Mouse (Mus musculus): ENCODE measurements around the gene Tmem81. TPM values are rescaled to one million over a fixed set of nuclear protein-coding genes. Genes with fewer than 3 reads are reported as not detected.
"Not testable (repeated sequence)": the region's sequence is repeated elsewhere in the genome, so short reads cannot be mapped to it uniquely, and the experiment has no call there.

Tmem81 gene
- polyA plus RNA-seq (2015; fragmentation: Nextera tagmentation; extraction: Ambion mirVana), result 2.9 and 3.1 TPM in 2 replicates

GRCm38 (mm10) chr1:132506058-132506457 lies at the start of gene Tmem81:
Gene Tmem81, plus strand, starts transcription at chr1:132506230.
- Histone ChIP-seq H3K4me1 (replicated peaks; ENCODE audit: control insufficient read depth, insufficient read depth, low read length) (no peaks in the 10 kb centered on the region), H3K4me2 (replicated peaks; ENCODE audit: low read depth) (no peak within 1 kb of the TSS), H3K4me3 (ENCODE audit: low read depth, low read length) (no peak within 1 kb of the TSS), H3K27ac (ENCODE audit: low read depth, low read length) (no peak within 1 kb of the TSS), H3K27me3 (replicated peaks; ENCODE audit: control insufficient read depth, insufficient read depth, low read length) (no peaks in the 10 kb centered on the region), H3K9me3 (ENCODE audit: control insufficient read depth) (no peaks in the 10 kb centered on the region), H3K36me3 (ENCODE audit: control insufficient read depth, insufficient read depth) (peaks cover 57% of the 10 kb centered on the region), H3K9ac (ENCODE audit: low read depth, low read length) (no peak within 1 kb of the TSS)
- WGBS, result 89% methylated on average over 7 of the region's 7 CpGs
- TF ChIP-seq CTCF (IDR thresholded peaks at IDR 0.05; ENCODE audit: low read depth), result no peak
- ATAC-seq, result no peak

DNA sequence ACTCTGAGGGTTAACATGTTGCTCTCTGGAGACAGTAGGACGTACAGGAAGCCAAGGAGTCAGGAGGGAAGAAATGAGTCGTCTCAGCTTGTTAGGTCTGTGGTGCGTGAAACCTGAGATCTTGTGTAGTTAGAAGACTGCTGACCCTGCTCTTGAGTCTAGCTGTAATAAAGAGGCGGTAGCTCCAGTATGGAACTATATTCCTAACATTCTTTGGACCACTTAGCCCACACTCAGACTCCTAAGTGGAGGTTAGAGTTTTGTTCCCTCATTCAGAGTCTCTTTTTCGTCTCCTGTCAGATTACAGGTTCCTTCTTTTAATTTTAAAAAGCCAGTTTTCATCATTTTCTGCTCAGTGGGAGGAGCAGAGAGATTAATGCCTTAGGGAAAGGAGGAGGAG lies 41.4 kb upstream of the Tmem81 start:
- WGBS, result 83% methylated on average over 5 of the region's 5 CpGs
- no peak for ATAC-seq
- H3K27ac ChIP-seq (ENCODE audit: low read depth, low read length), result no peak overlapping the region
- H3K4me2 ChIP-seq (replicated peaks; ENCODE audit: low read depth), result no peak overlapping the region
- no peak overlapping the region for H3K4me3 ChIP-seq (ENCODE audit: low read depth, low read length)
- H3K9me3 ChIP-seq (ENCODE audit: control insufficient read depth), result no peaks in the 10 kb centered on the region
- no peak for TF ChIP-seq CTCF (IDR thresholded peaks at IDR 0.05; ENCODE audit: low read depth)
- no peaks in the 10 kb centered on the region for H3K4me1 ChIP-seq (replicated peaks; ENCODE audit: control insufficient read depth, insufficient read depth, low read length)
- no peak overlapping the region for H3K9ac ChIP-seq (ENCODE audit: low read depth, low read length)
- H3K27me3 ChIP-seq (replicated peaks; ENCODE audit: control insufficient read depth, insufficient read depth, low read length), result no peaks in the 10 kb centered on the region
- H3K36me3 ChIP-seq (ENCODE audit: control insufficient read depth, insufficient read depth), result peaks cover 38% of the 10 kb centered on the region

DNA sequence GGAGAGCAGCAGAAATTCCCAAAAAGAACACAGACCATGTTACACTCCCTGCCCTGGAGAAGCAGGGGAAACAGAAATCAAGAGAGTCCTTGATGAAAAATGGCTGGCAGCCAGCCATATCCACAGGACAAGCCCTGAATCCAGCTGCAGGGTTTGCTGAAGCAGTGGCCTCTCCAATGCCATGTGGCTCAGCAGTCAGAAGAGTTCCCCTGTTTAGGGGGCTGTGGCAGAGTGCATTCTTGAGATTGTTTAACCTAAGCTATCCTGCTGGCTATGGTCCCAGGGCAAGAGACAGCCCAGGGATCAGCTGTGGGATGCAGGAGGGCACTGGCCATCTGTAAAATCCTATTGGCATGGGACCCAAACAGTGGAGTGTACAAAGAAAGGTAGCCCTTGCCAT lies 37.1 kb upstream of the Tmem81 start:
- no peak overlapping the region for H3K9ac ChIP-seq (ENCODE audit: low read depth, low read length)
- H3K36me3 ChIP-seq (ENCODE audit: control insufficient read depth, insufficient read depth), result peaks cover 17% of the 10 kb centered on the region
- no peaks in the 10 kb centered on the region for H3K9me3 ChIP-seq (ENCODE audit: control insufficient read depth)
- H3K4me2 ChIP-seq (replicated peaks; ENCODE audit: low read depth), result no peak overlapping the region
- no peak overlapping the region for H3K27ac ChIP-seq (ENCODE audit: low read depth, low read length)
- H3K4me1 ChIP-seq (replicated peaks; ENCODE audit: control insufficient read depth, insufficient read depth, low read length), result no peaks in the 10 kb centered on the region
- ATAC-seq, result peak; percentile 19; the same call in 1 of the 2 replicates
- no peak overlapping the region for H3K4me3 ChIP-seq (ENCODE audit: low read depth, low read length)
- no peak for TF ChIP-seq CTCF (IDR thresholded peaks at IDR 0.05; ENCODE audit: low read depth)
- no peaks in the 10 kb centered on the region for H3K27me3 ChIP-seq (replicated peaks; ENCODE audit: control insufficient read depth, insufficient read depth, low read length)

GRCm38 (mm10) chr1:132469519-132469918 lies 36.5 kb upstream of the Tmem81 start:
- Histone ChIP-seq H3K4me1 (replicated peaks; ENCODE audit: control insufficient read depth, insufficient read depth, low read length) (no peaks in the 10 kb centered on the region), H3K36me3 (ENCODE audit: control insufficient read depth, insufficient read depth) (peaks cover 11% of the 10 kb centered on the region; the same call in 1 of the 2 replicates), H3K4me3 (ENCODE audit: low read depth, low read length) (no peak overlapping the region), H3K9me3 (ENCODE audit: control insufficient read depth) (no peaks in the 10 kb centered on the region), H3K4me2 (replicated peaks; ENCODE audit: low read depth) (no peak overlapping the region), H3K27ac (ENCODE audit: low read depth, low read length) (no peak overlapping the region), H3K9ac (ENCODE audit: low read depth, low read length) (no peak overlapping the region), H3K27me3 (replicated peaks; ENCODE audit: control insufficient read depth, insufficient read depth, low read length) (no peaks in the 10 kb centered on the region)
- peak; percentile 27 for TF ChIP-seq CTCF (IDR thresholded peaks at IDR 0.05; ENCODE audit: low read depth)
- ATAC-seq, result no peak
- WGBS, result 93% methylated on average over 7 of the region's 7 CpGs

DNA sequence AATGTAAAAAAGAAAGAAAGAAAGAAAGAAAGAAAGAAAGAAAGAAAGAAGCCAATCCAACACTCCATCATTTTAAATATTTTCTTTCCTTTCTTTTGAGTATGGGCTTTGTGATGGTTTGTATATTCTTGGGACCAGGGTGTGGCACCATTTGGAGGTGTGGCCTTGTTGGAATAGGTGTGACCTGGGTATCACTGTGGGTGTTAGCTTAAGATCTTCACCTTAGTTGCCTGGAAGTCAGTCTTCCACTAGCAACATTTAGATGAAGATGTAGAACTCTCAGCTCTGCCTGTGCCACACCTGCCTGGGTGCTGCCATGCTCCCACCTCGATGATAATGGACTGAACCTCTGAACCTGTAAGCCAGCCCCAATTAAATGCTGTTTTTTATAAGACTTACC lies 36.0 kb upstream of the Tmem81 start:
- H3K4me1 ChIP-seq (replicated peaks; ENCODE audit: control insufficient read depth, insufficient read depth, low read length); H3K9ac ChIP-seq (ENCODE audit: low read depth, low read length); H3K27me3 ChIP-seq (replicated peaks; ENCODE audit: control insufficient read depth, insufficient read depth, low read length); H3K4me2 ChIP-seq (replicated peaks; ENCODE audit: low read depth); H3K27ac ChIP-seq (ENCODE audit: low read depth, low read length); ATAC-seq; H3K9me3 ChIP-seq (ENCODE audit: control insufficient read depth); H3K36me3 ChIP-seq (ENCODE audit: control insufficient read depth, insufficient read depth); H3K4me3 ChIP-seq (ENCODE audit: low read depth, low read length): not testable (repeated sequence)
- 79% methylated on average over 1 of the region's 1 CpGs for WGBS

GRCm38 (mm10) chr1:132471032-132471431 lies 35.0 kb upstream of the Tmem81 start:
- TF ChIP-seq CTCF (IDR thresholded peaks at IDR 0.05; ENCODE audit: low read depth), result no peak
- Histone ChIP-seq H3K4me1 (replicated peaks; ENCODE audit: control insufficient read depth, insufficient read depth, low read length) (no peaks in the 10 kb centered on the region), H3K36me3 (ENCODE audit: control insufficient read depth, insufficient read depth) (no peaks in the 10 kb centered on the region), H3K27ac (ENCODE audit: low read depth, low read length) (no peak overlapping the region), H3K4me3 (ENCODE audit: low read depth, low read length) (no peak overlapping the region), H3K27me3 (replicated peaks; ENCODE audit: control insufficient read depth, insufficient read depth, low read length) (no peaks in the 10 kb centered on the region), H3K4me2 (replicated peaks; ENCODE audit: low read depth) (no peak overlapping the region), H3K9ac (ENCODE audit: low read depth, low read length) (no peak overlapping the region), H3K9me3 (ENCODE audit: control insufficient read depth) (no peaks in the 10 kb centered on the region)
- no peak for ATAC-seq
- WGBS, result 91% methylated on average over 2 of the region's 2 CpGs

- peaks cover 3% of the 10 kb centered on the region; the same call in 1 of the 2 replicates for H3K4me1 ChIP-seq (replicated peaks; ENCODE audit: control insufficient read depth, insufficient read depth, low read length)
These were observed 34.5 kb upstream of the Tmem81 start for GRCm38 (mm10) chr1:132471499-132471898.

More at GRCm38 (mm10) chr1:132471499-132471898, 34.5 kb upstream of the Tmem81 start:
- Histone ChIP-seq H3K4me3 (ENCODE audit: low read depth, low read length) (no peak overlapping the region), H3K27ac (ENCODE audit: low read depth, low read length) (no peak overlapping the region), H3K9ac (ENCODE audit: low read depth, low read length) (no peak overlapping the region), H3K9me3 (ENCODE audit: control insufficient read depth) (no peaks in the 10 kb centered on the region), H3K4me2 (replicated peaks; ENCODE audit: low read depth) (no peak overlapping the region), H3K27me3 (replicated peaks; ENCODE audit: control insufficient read depth, insufficient read depth, low read length) (no peaks in the 10 kb centered on the region), H3K36me3 (ENCODE audit: control insufficient read depth, insufficient read depth) (no peaks in the 10 kb centered on the region)
- 89% methylated on average over 5 of the region's 5 CpGs for WGBS
- no peak for ATAC-seq
- TF ChIP-seq CTCF (IDR thresholded peaks at IDR 0.05; ENCODE audit: low read depth), result no peak

Data from intestine, postnatal 0 days (tissue).